Mouse (Mus musculus) E14TG2a.4 (cell line): ENCODE results near the gene Rps21.

Experiments used
- CTCF ChIP-seq: conservative IDR thresholded peaks from 2 replicates; pipeline ENCODE4 v1.5.1; 2014; ENCODE audit warnings: low read length
- POU5F1 ChIP-seq: IDR thresholded peaks from 2 replicates; pipeline ENCODE4 v1.6.1; 2014; ENCODE audit warnings: low read length, borderline replicate concordance

DNA sequence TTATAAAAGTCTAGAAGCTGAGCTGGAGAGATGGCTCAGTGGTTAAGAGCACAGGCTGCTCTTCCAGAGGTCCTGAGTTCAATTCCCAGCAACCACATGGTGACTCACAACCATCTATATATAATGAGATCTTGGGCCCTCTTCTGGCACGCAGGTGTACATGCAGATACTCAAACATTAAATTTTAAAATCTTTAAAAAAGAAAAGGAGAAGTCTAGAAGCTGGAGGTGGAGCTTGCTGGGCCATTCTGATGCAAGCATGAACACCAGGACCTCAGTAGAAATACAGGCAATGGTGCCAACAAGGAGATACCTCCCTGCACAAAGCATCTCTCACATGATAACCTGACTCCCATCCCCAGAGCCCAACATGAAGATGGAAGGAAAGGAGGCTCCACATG lies 48.2 kb upstream of the Rps21 start:
- no peak for TF ChIP-seq CTCF
- TF ChIP-seq POU5F1: no peak
